Mouse (Mus musculus): ENCODE results near the gene Cmc1. TPM values are rescaled to one million over a fixed set of nuclear protein-coding genes. Genes with fewer than 3 reads are reported as not detected.

The Cmc1 gene
- total RNA-seq, 2 experiments from 2014 or later: 21.5 to 23.0 TPM

DNA sequence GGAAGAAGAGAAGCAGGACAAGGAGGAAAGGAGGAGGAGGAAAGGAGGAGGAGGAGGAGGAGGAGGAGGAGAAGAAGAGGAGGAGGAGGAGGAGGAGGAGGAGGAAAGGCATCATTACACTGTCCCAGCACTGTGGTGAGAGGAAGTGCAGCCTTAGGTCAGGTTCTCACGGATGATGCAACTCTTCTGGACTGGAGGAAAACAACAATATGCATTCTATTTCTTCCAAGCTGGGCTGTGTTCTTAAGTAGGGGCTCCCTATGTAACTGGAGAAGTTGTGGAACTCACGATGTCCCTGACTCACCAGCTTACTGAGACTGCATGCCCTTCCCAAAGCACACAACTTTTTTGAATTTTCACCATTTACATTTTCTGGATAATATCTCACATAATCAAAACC lies 118.3 kb downstream of the Cmc1 start:
- no peak for DNase-seq (ENCODE audit: low spot score)

DNA sequence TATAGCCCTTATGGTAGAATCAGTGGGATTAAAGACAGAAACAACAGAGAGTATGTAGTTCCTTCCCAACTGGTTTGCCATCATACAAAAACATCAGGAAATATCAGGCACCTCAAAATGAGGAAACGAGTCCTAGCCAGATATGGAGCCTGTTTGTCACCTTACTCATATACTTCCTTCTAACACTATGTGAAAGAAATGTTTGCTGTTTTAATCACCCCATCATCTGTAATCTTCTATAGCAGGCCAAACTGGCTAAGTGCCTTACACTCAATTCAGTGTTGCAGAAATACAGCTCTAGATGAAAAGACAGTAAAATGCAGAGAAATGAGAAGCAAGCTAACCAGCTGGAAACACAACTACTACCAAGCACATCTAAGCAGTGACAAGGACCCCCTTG lies 119.7 kb downstream of the Cmc1 start:
- DNase-seq (ENCODE audit: low spot score): no peak

- no peak for DNase-seq (ENCODE audit: low spot score)
Observed at GRCm38 (mm10) chr9:118029490-118029889, 120.5 kb downstream of the Cmc1 start.

DNA sequence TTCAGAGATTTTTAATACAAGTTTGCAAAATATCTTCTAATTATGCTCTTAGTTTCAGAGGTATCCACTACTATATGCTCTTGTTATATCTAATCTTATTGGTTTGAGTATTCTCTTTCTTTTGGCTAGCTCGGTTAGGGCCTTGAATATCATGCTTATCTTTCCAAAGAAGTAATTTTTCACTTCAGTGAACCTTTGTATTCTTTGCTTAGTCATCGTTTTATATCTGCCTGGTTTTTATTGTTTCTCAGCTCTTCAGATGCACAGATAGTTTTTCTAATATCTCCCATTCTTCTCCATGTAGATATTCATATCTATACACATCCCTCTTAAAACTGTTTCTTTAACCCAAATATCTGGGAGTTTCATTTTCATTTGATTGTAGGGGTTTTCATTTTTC lies 125.0 kb downstream of the Cmc1 start:
- DNase-seq (ENCODE audit: low spot score): no peak

Other genes with a start within 250 kb of the Cmc1 start
- 10 to 100 TPM; 30.7 to 35.4 TPM for gene Azi2, start 109.7 kb downstream of the Cmc1 start, total RNA-seq (2021)